Mouse (Mus musculus): Measurements from ENCODE around the gene Mat2a. TPM values are rescaled to one million over a fixed set of nuclear protein-coding genes. Genes with fewer than 3 reads are reported as not detected.

Gene Mat2a
- total and polyA plus RNA-seq, 2 experiments: 31.1 to 59.7 TPM

GRCm38 (mm10) chr6:72428036-72428435 is 11.3 kb downstream of the Mat2a start:
- Histone ChIP-seq H3K36me3 (ENCODE audit: control insufficient read depth, insufficient read depth, low read length) (peaks cover 84% of the 10 kb centered on the region), H3K27me3 (ENCODE audit: control insufficient read depth, insufficient read depth, low read length) (no peaks in the 10 kb centered on the region), H3K4me1 (ENCODE audit: control insufficient read depth, insufficient read depth, low read length) (peaks cover 7% of the 10 kb centered on the region; the same call in 1 of the 2 replicates), H3K79me2 (ENCODE audit: control insufficient read depth, insufficient read depth, low read length) (no peaks in the 10 kb centered on the region), H3K4me3 (ENCODE audit: insufficient read depth, low read depth, low read length) (no peak overlapping the region), H3K9ac (ENCODE audit: low read depth, low read length) (no peak overlapping the region), H3K27ac (replicated peaks; ENCODE audit: insufficient read depth, low read depth, low read length) (no peak overlapping the region)
- peak; percentile 76 for TF ChIP-seq CTCF (IDR thresholded peaks at IDR 0.05; ENCODE audit: low read depth, low read length)
- TF ChIP-seq POLR2A (IDR thresholded peaks at IDR 0.05; ENCODE audit: extremely low read depth, insufficient read depth, low read length): no peak
- 61% methylated on average over 8 of the region's 8 CpGs for WGBS
- peak; percentile 45 for DNase-seq (ENCODE audit: extremely low read depth, low read depth, low spot score)

- Histone ChIP-seq H3K36me3 (ENCODE audit: control insufficient read depth, insufficient read depth, low read length) (peaks cover 72% of the 10 kb centered on the region), H3K4me1 (ENCODE audit: control insufficient read depth, insufficient read depth, low read length) (peaks cover 8% of the 10 kb centered on the region), H3K4me3 (ENCODE audit: insufficient read depth, low read depth, low read length) (no peak overlapping the region), H3K79me2 (ENCODE audit: control insufficient read depth, insufficient read depth, low read length) (no peaks in the 10 kb centered on the region), H3K9ac (ENCODE audit: low read depth, low read length) (no peak overlapping the region), H3K27ac (replicated peaks; ENCODE audit: insufficient read depth, low read depth, low read length) (no peak overlapping the region), H3K27me3 (ENCODE audit: control insufficient read depth, insufficient read depth, low read length) (no peaks in the 10 kb centered on the region)
- TF ChIP-seq POLR2A (IDR thresholded peaks at IDR 0.05; ENCODE audit: extremely low read depth, insufficient read depth, low read length) (no peak), CTCF (IDR thresholded peaks at IDR 0.05; ENCODE audit: low read depth, low read length) (no peak)
- WGBS: 96% methylated on average over 11 of the region's 11 CpGs
- no peak for DNase-seq (ENCODE audit: extremely low read depth, low read depth, low spot score)
Observed at GRCm38 (mm10) chr6:72425646-72426045, 13.7 kb downstream of the Mat2a start.

GRCm38 (mm10) chr6:72420901-72421300 is 18.5 kb downstream of the Mat2a start:
- Histone ChIP-seq H3K27ac (replicated peaks; ENCODE audit: insufficient read depth, low read depth, low read length) (peak overlapping the region; percentile 58), H3K79me2 (ENCODE audit: control insufficient read depth, insufficient read depth, low read length) (peaks cover 8% of the 10 kb centered on the region; the same call in 1 of the 2 replicates), H3K36me3 (ENCODE audit: control insufficient read depth, insufficient read depth, low read length) (peaks cover 53% of the 10 kb centered on the region), H3K27me3 (ENCODE audit: control insufficient read depth, insufficient read depth, low read length) (no peaks in the 10 kb centered on the region), H3K9ac (ENCODE audit: low read depth, low read length) (no peak overlapping the region), H3K4me3 (ENCODE audit: insufficient read depth, low read depth, low read length) (no peak overlapping the region), H3K4me1 (ENCODE audit: control insufficient read depth, insufficient read depth, low read length) (peaks cover 15% of the 10 kb centered on the region)
- 25% methylated on average over 10 of the region's 10 CpGs for WGBS
- no peak for TF ChIP-seq CTCF (IDR thresholded peaks at IDR 0.05; ENCODE audit: low read depth, low read length)
- no peak for TF ChIP-seq POLR2A (IDR thresholded peaks at IDR 0.05; ENCODE audit: extremely low read depth, insufficient read depth, low read length)
- peak; percentile 94 for DNase-seq (ENCODE audit: extremely low read depth, low read depth, low spot score)

GRCm38 (mm10) chr6:72419806-72420205 is 19.6 kb downstream of the Mat2a start:
- no peak for DNase-seq (ENCODE audit: extremely low read depth, low read depth, low spot score)
- Histone ChIP-seq H3K79me2 (ENCODE audit: control insufficient read depth, insufficient read depth, low read length) (peaks cover 8% of the 10 kb centered on the region; the same call in 1 of the 2 replicates), H3K9ac (ENCODE audit: low read depth, low read length) (no peak overlapping the region), H3K27me3 (ENCODE audit: control insufficient read depth, insufficient read depth, low read length) (no peaks in the 10 kb centered on the region), H3K4me3 (ENCODE audit: insufficient read depth, low read depth, low read length) (no peak overlapping the region), H3K36me3 (ENCODE audit: control insufficient read depth, insufficient read depth, low read length) (peaks cover 44% of the 10 kb centered on the region), H3K4me1 (ENCODE audit: control insufficient read depth, insufficient read depth, low read length) (peaks cover 13% of the 10 kb centered on the region), H3K27ac (replicated peaks; ENCODE audit: insufficient read depth, low read depth, low read length) (no peak overlapping the region)
- WGBS: 90% methylated on average over 1 of the region's 1 CpGs
- no peak for TF ChIP-seq CTCF (IDR thresholded peaks at IDR 0.05; ENCODE audit: low read depth, low read length)
- no peak for TF ChIP-seq POLR2A (IDR thresholded peaks at IDR 0.05; ENCODE audit: extremely low read depth, insufficient read depth, low read length)

- H3K27ac ChIP-seq (replicated peaks; ENCODE audit: insufficient read depth, low read depth, low read length): no peak overlapping the region
- no peak for DNase-seq (ENCODE audit: extremely low read depth, low read depth, low spot score)
Observed at GRCm38 (mm10) chr6:72418279-72418678, 21.1 kb downstream of the Mat2a start.

GRCm38 (mm10) chr6:72415964-72416772 is 23.2 kb downstream of the Mat2a start:
- Histone ChIP-seq H3K4me1 (ENCODE audit: control insufficient read depth, insufficient read depth, low read length) (peaks cover 12% of the 10 kb centered on the region), H3K36me3 (ENCODE audit: control insufficient read depth, insufficient read depth, low read length) (peaks cover 17% of the 10 kb centered on the region; the same call in 1 of the 2 replicates), H3K9ac (ENCODE audit: low read depth, low read length) (peak overlapping the region; percentile 66), H3K79me2 (ENCODE audit: control insufficient read depth, insufficient read depth, low read length) (peaks cover 8% of the 10 kb centered on the region; the same call in 1 of the 2 replicates), H3K27me3 (ENCODE audit: control insufficient read depth, insufficient read depth, low read length) (no peaks in the 10 kb centered on the region), H3K4me3 (ENCODE audit: insufficient read depth, low read depth, low read length) (peak overlapping the region; percentile 49), H3K27ac (replicated peaks; ENCODE audit: insufficient read depth, low read depth, low read length) (peak overlapping the region; percentile 88)
- 19% methylated on average over 7 of the region's 7 CpGs for WGBS
- peak; percentile 96 for DNase-seq (ENCODE audit: extremely low read depth, low read depth, low spot score)
- TF ChIP-seq CTCF (IDR thresholded peaks at IDR 0.05; ENCODE audit: low read depth, low read length) (no peak), POLR2A (IDR thresholded peaks at IDR 0.05; ENCODE audit: extremely low read depth, insufficient read depth, low read length) (no peak)

More at GRCm38 (mm10) chr6:72418279-72418678, 21.1 kb downstream of the Mat2a start:
- H3K9ac ChIP-seq (ENCODE audit: low read depth, low read length): no peak overlapping the region
- TF ChIP-seq POLR2A (IDR thresholded peaks at IDR 0.05; ENCODE audit: extremely low read depth, insufficient read depth, low read length) (no peak), CTCF (IDR thresholded peaks at IDR 0.05; ENCODE audit: low read depth, low read length) (no peak)
- peaks cover 30% of the 10 kb centered on the region; the same call in 1 of the 2 replicates for H3K36me3 ChIP-seq (ENCODE audit: control insufficient read depth, insufficient read depth, low read length)
- 95% methylated on average over 4 of the region's 4 CpGs for WGBS
- H3K79me2 ChIP-seq (ENCODE audit: control insufficient read depth, insufficient read depth, low read length): peaks cover 8% of the 10 kb centered on the region; the same call in 1 of the 2 replicates
- peaks cover 12% of the 10 kb centered on the region for H3K4me1 ChIP-seq (ENCODE audit: control insufficient read depth, insufficient read depth, low read length)
- H3K27me3 ChIP-seq (ENCODE audit: control insufficient read depth, insufficient read depth, low read length): no peaks in the 10 kb centered on the region
- H3K4me3 ChIP-seq (ENCODE audit: insufficient read depth, low read depth, low read length): no peak overlapping the region

Measured in liver, adult 2 months (tissue).